Mouse (Mus musculus): ENCODE results near the gene Snx29. TPM values are rescaled to one million over a fixed set of nuclear protein-coding genes. Genes with fewer than 3 reads are reported as not detected.

Gene Snx29
- total RNA-seq, 1 experiment: 9.6 TPM

DNA sequence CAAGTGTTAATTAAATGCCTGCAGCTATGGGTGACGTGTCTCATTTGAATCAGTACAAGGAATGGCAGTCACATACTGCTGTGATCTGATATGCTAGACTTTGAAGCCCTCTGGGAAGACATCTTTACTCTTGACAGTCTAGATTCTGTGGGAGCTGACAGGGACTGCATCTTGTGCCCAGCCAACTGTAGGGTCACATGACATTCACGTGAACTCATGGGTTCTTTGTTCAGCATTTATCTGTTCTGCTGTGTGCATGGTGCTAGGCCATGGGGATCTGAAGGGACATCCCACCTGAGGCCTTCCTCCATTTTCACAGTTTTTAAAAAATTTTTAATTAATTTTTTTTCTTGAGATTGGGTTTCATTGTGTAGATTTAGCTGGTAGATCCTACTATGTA, 91.9 kb downstream of the Snx29 start:
- in situ Hi-C loops (cut with MboI; ENCODE audit: low sequenced_read_pairs in 2 of 2, unreplicated experiment in 2 of 2): loop anchor here in 1 of 2 experiments (10.0 kb wide), 1 partner anchor 100 kb away; the partner anchor contains the start of gene Tnfrsf17
- DNase-seq (ENCODE audit: low read depth, low spot score): no peak

DNA sequence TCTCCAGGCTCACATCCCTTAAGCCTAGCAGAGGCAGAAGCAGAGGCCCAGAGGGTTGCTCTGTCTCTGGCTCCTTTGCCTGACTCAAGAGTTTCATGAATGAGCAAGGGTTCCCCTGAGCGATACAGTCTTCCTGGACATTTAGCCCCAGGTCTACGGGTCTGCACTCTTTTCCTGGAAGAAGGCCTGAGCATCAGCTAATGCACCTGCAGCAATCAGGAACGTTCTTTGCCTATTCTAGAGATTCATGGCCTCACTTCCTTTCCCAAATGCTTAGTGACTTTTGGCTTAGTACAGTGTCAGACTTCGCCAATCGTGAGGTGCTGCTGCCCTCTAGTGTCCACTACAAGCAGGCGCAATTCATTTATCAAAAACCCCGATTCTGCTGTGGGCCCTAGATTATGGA, 95.5 kb downstream of the Snx29 start:
- Histone ChIP-seq H3K4me1 (ENCODE audit: control insufficient read depth in 2 of 2, insufficient read depth in 2 of 2, low read length in 2 of 2, poor library complexity in 1 of 2) (no peaks in the 10 kb centered on the region; a peak in 1 of 4 replicates), H3K9me3 (ENCODE audit: control insufficient read depth, insufficient read depth, low read depth, low read length) (no peaks in the 10 kb centered on the region), H3K4me3 (ENCODE audit: insufficient read depth in 1 of 2, low read depth in 1 of 2, low read length in 2 of 2, poor library complexity in 1 of 2, severe bottlenecking in 1 of 2) (no peak overlapping the region), H3K27ac (ENCODE audit: insufficient read depth, low read depth, low read length, poor library complexity, severe bottlenecking) (no peak overlapping the region), H3K36me3 (ENCODE audit: control insufficient read depth, insufficient read depth, low read length, poor library complexity, severe bottlenecking) (peaks cover 4% of the 10 kb centered on the region; the same call in 1 of the 2 replicates), H3K9ac (ENCODE audit: insufficient read depth, low read depth, low read length, poor library complexity, severe bottlenecking) (no peak overlapping the region)
- TF ChIP-seq HCFC1 (IDR thresholded peaks at IDR 0.05; ENCODE audit: borderline replicate concordance, insufficient read depth, low read length) (no peak), ZNF384 (IDR thresholded peaks at IDR 0.05; ENCODE audit: low read depth, low read length) (0 out of 2 replicates have a peak, but pooled peaks have one; percentile 6), ZC3H11A (IDR thresholded peaks at IDR 0.05; ENCODE audit: borderline replicate concordance, low read depth, low read length) (peak; percentile 98)
- in situ Hi-C loops (cut with MboI; ENCODE audit: low sequenced_read_pairs in 2 of 2, unreplicated experiment in 2 of 2): loop anchor here in 1 of 2 experiments (10.0 kb wide), 1 partner anchor 103 kb away; the partner anchor contains the start of gene Tnfrsf17
- DNase-seq (ENCODE audit: low read depth, low spot score): peak; percentile 34

More for the DNA sequence above, 91.9 kb downstream of the Snx29 start:
- H3K9ac ChIP-seq (ENCODE audit: insufficient read depth, low read depth, low read length, poor library complexity, severe bottlenecking): no peak overlapping the region
- TF ChIP-seq CHD2 (IDR thresholded peaks at IDR 0.05; ENCODE audit: low read depth, low read length) (no peak), ZNF384 (IDR thresholded peaks at IDR 0.05; ENCODE audit: low read depth, low read length) (no peak), MAFK (IDR thresholded peaks at IDR 0.05; ENCODE audit: insufficient read depth, low read depth, low read length) (no peak), ZC3H11A (IDR thresholded peaks at IDR 0.05; ENCODE audit: borderline replicate concordance, low read depth, low read length) (no peak), HCFC1 (IDR thresholded peaks at IDR 0.05; ENCODE audit: borderline replicate concordance, insufficient read depth, low read length) (no peak)
- H3K4me3 ChIP-seq (ENCODE audit: insufficient read depth in 1 of 2, low read depth in 1 of 2, low read length in 2 of 2, poor library complexity in 1 of 2, severe bottlenecking in 1 of 2): no peak overlapping the region
- no peak overlapping the region for H3K27ac ChIP-seq (ENCODE audit: insufficient read depth, low read depth, low read length, poor library complexity, severe bottlenecking)
- H3K9me3 ChIP-seq (ENCODE audit: control insufficient read depth, insufficient read depth, low read depth, low read length): no peaks in the 10 kb centered on the region
- H3K36me3 ChIP-seq (ENCODE audit: control insufficient read depth, insufficient read depth, low read length, poor library complexity, severe bottlenecking): peaks cover 3% of the 10 kb centered on the region; the same call in 1 of the 2 replicates
- H3K4me1 ChIP-seq (ENCODE audit: control insufficient read depth in 2 of 2, insufficient read depth in 2 of 2, low read length in 2 of 2, poor library complexity in 1 of 2): no peaks in the 10 kb centered on the region; a peak in 1 of 4 replicates

DNA sequence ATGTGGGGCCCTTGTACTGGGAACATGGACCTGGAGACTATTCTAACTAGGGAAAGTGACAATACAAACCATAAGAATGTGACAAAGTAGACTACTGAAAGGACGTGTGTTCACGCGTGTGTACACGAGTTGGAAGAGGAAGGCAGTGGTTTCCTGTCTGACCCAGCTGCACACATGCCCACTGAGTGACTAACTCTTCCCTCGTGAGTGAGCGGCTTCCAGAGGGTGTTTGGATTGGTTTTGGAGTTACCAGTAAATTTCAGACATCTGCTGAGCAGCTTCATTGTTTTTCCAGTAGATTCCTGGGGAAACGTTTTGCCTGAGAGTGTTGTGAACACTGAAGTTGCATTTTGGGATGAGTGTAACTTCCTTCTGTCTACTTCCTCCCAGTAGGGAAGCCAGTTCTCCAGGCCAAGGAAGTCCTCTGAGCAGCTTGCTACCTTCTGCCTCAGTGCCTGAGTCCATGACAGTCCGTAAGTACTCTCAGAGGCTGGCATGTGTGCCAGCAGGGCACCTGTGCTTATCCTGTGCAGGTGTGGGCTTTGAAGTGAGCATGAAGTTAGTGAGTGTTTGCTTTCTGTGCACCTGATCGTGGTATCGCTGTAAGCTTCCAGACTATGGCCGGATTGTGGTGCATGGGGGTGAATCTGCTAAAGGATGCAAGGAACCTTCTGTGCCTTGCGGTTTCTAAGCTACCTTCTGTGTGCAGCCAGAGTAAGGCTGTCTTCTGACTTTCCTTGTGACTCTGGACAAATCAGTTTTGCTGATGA, 97.8 kb downstream of the Snx29 start:
- Histone ChIP-seq H3K9me3 (ENCODE audit: control insufficient read depth, insufficient read depth, low read depth, low read length) (no peaks in the 10 kb centered on the region), H3K4me1 (ENCODE audit: control insufficient read depth in 2 of 2, insufficient read depth in 2 of 2, low read length in 2 of 2, poor library complexity in 1 of 2) (no peaks in the 10 kb centered on the region; a peak in 1 of 4 replicates), H3K9ac (ENCODE audit: insufficient read depth, low read depth, low read length, poor library complexity, severe bottlenecking) (no peak overlapping the region), H3K27ac (ENCODE audit: insufficient read depth, low read depth, low read length, poor library complexity, severe bottlenecking) (no peak overlapping the region), H3K36me3 (ENCODE audit: control insufficient read depth, insufficient read depth, low read length, poor library complexity, severe bottlenecking) (peaks cover 7% of the 10 kb centered on the region; the same call in 1 of the 2 replicates), H3K4me3 (ENCODE audit: insufficient read depth in 1 of 2, low read depth in 1 of 2, low read length in 2 of 2, poor library complexity in 1 of 2, severe bottlenecking in 1 of 2) (no peak overlapping the region)
- DNase-seq (ENCODE audit: low read depth, low spot score): no peak
- no peak for TF ChIP-seq ZC3H11A (IDR thresholded peaks at IDR 0.05; ENCODE audit: borderline replicate concordance, low read depth, low read length)
- TF ChIP-seq CHD2 (IDR thresholded peaks at IDR 0.05; ENCODE audit: low read depth, low read length): no peak
- no peak for TF ChIP-seq ZNF384 (IDR thresholded peaks at IDR 0.05; ENCODE audit: low read depth, low read length)
- TF ChIP-seq MAFK (IDR thresholded peaks at IDR 0.05; ENCODE audit: insufficient read depth, low read depth, low read length): no peak
- TF ChIP-seq HCFC1 (IDR thresholded peaks at IDR 0.05; ENCODE audit: borderline replicate concordance, insufficient read depth, low read length): no peak
- in situ Hi-C loops (cut with MboI; ENCODE audit: low sequenced_read_pairs in 2 of 2, unreplicated experiment in 2 of 2): no loop called here

DNA sequence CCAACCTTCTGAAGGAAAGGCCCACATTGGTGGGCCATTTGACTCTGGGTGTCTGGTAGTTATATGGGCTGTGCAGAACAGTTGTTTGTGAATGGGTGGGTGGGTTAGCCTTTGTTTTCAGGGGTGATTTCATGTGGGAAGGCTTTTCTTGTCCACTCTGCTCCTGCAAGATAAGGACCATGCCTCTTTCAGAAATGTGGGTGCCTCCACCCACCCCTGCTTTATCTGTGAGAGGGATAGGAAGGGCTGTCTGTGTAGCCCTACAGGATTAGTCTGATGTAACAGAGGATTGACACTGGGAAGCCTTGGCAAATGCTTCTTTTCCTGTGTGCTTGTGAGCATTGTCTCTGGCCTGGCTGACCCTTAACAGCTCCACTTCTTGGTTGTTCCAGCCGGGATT, 99.5 kb downstream of the Snx29 start:
- in situ Hi-C loops (cut with MboI; ENCODE audit: low sequenced_read_pairs in 2 of 2, unreplicated experiment in 2 of 2): no loop called here

More for the DNA sequence above, 99.5 kb downstream of the Snx29 start:
- H3K36me3 ChIP-seq (ENCODE audit: control insufficient read depth, insufficient read depth, low read length, poor library complexity, severe bottlenecking): peaks cover 7% of the 10 kb centered on the region; the same call in 1 of the 2 replicates
- H3K4me3 ChIP-seq (ENCODE audit: insufficient read depth in 1 of 2, low read depth in 1 of 2, low read length in 2 of 2, poor library complexity in 1 of 2, severe bottlenecking in 1 of 2): no peak overlapping the region
- H3K9ac ChIP-seq (ENCODE audit: insufficient read depth, low read depth, low read length, poor library complexity, severe bottlenecking): no peak overlapping the region
- H3K4me1 ChIP-seq (ENCODE audit: control insufficient read depth in 2 of 2, insufficient read depth in 2 of 2, low read length in 2 of 2, poor library complexity in 1 of 2): peaks cover 0 to 1% of the 10 kb centered on the region in 2 experiments; a peak in 1 of 4 replicates
- H3K27ac ChIP-seq (ENCODE audit: insufficient read depth, low read depth, low read length, poor library complexity, severe bottlenecking): no peak overlapping the region
- H3K9me3 ChIP-seq (ENCODE audit: control insufficient read depth, insufficient read depth, low read depth, low read length): no peaks in the 10 kb centered on the region
- TF ChIP-seq ZNF384 (IDR thresholded peaks at IDR 0.05; ENCODE audit: low read depth, low read length): no peak
- no peak for TF ChIP-seq MAFK (IDR thresholded peaks at IDR 0.05; ENCODE audit: insufficient read depth, low read depth, low read length)
- TF ChIP-seq ZC3H11A (IDR thresholded peaks at IDR 0.05; ENCODE audit: borderline replicate concordance, low read depth, low read length): no peak
- no peak for TF ChIP-seq CHD2 (IDR thresholded peaks at IDR 0.05; ENCODE audit: low read depth, low read length)
- no peak for TF ChIP-seq HCFC1 (IDR thresholded peaks at IDR 0.05; ENCODE audit: borderline replicate concordance, insufficient read depth, low read length)
- no peak for DNase-seq (ENCODE audit: low read depth, low spot score)
